ENCODE assay signal across 11 mouse cellular contexts in genomic region chr8:110917415-110917814, GRCm38 (mm10). TPM values are rescaled to one million over a fixed set of nuclear protein-coding genes. Genes with fewer than 3 reads are reported as not detected.
A peak's percentile ranks its signal among the peaks of the same experiment; 100 is the strongest.
DNase-seq lines count a peak whose midpoint lies in the region; ATAC-seq and TF ChIP-seq lines count a peak whose summit lies in the region.
"Had no signal": no experiment of that assay in that cellular context is flagged by ENCODE, and none has a peak within 500 bp of the region (broad histone marks: within the 10 kb centered on the region; RNA-seq: fewer than 3 reads in every experiment).

No protein-coding gene starts in this region.

- H3K79me2 ChIP-seq in myocyte (ENCODE audit: control insufficient read depth, insufficient read depth): peaks cover 15% of the 10 kb centered on the region

- 51% methylated on average over 2 of the region's 2 CpGs for WGBS in midbrain, embryonic 14.5 days
- 71% methylated on average over 2 of the region's 2 CpGs for WGBS in midbrain, embryonic 16.5 days
- WGBS in intestine, embryonic 15.5 days: 68% methylated on average over 2 of the region's 2 CpGs
- 41% methylated on average over 2 of the region's 2 CpGs for WGBS in heart, embryonic 12.5 days

- H3ac ChIP-seq in myocyte (ENCODE audit: control insufficient read depth, insufficient read length): no peak overlapping the region

- H3K9ac ChIP-seq in midbrain, embryonic 14.5 days (replicated peaks; ENCODE audit: low read length): no peak overlapping the region
- no peak overlapping the region for H3K9ac ChIP-seq in midbrain, embryonic 16.5 days (ENCODE audit: low read depth, low read length)
- no peak overlapping the region for H3K9ac ChIP-seq in intestine, embryonic 15.5 days
- H3K9ac ChIP-seq in heart, embryonic 12.5 days: no peak overlapping the region
- H3K9ac ChIP-seq: liver, embryonic 12.5 days had no signal

- no peak for TF ChIP-seq POLR2A in myocyte (IDR thresholded peaks at IDR 0.05; ENCODE audit: insufficient read length, low read depth)

- H3K4me2 ChIP-seq in midbrain, embryonic 14.5 days (ENCODE audit: low read length): no peak overlapping the region
- no peak overlapping the region for H3K4me2 ChIP-seq in midbrain, embryonic 16.5 days (ENCODE audit: low read length)
- H3K4me2 ChIP-seq in myocyte (ENCODE audit: low read depth): peak overlapping the region; percentile 25
- H3K4me2 ChIP-seq in intestine, embryonic 15.5 days (replicated peaks): no peak overlapping the region
- H3K4me2 ChIP-seq in heart, embryonic 12.5 days: no peak overlapping the region
- H3K4me2 ChIP-seq: liver, embryonic 12.5 days had no signal

- DNase-seq in midbrain, embryonic 14.5 days: peak; percentile 31
- DNase-seq in Muller cell, postnatal 12 days (ENCODE audit: inconsistent ontology term): peak; percentile 82
- peak; percentile 57 for DNase-seq in brain, adult 2 months (ENCODE audit: low read depth, low spot score)
- no peak for DNase-seq in gastrocnemius, adult 18-20 months (ENCODE audit: low spot score)
- DNase-seq: gastrocnemius, postnatal 36 days; spleen, adult 18-20 months had no signal

- H3K9me3 ChIP-seq in midbrain, embryonic 14.5 days (ENCODE audit: control insufficient read depth, low read length): no peaks in the 10 kb centered on the region
- H3K9me3 ChIP-seq in midbrain, embryonic 16.5 days (replicated peaks; ENCODE audit: control insufficient read depth, low read length, poor library complexity, severe bottlenecking): no peaks in the 10 kb centered on the region
- H3K9me3 ChIP-seq in intestine, embryonic 15.5 days: no peaks in the 10 kb centered on the region
- no peaks in the 10 kb centered on the region for H3K9me3 ChIP-seq in heart, embryonic 12.5 days (replicated peaks)
- H3K9me3 ChIP-seq: liver, embryonic 12.5 days had no signal

- no peaks in the 10 kb centered on the region for H3K27me3 ChIP-seq in midbrain, embryonic 14.5 days (ENCODE audit: control insufficient read depth, insufficient read depth, low read length)
- H3K27me3 ChIP-seq in midbrain, embryonic 16.5 days (ENCODE audit: control insufficient read depth, insufficient read depth, low read depth, low read length): no peaks in the 10 kb centered on the region
- H3K27me3 ChIP-seq in myocyte (ENCODE audit: control insufficient read depth, insufficient read depth, insufficient read length): no peaks in the 10 kb centered on the region
- H3K27me3 ChIP-seq in intestine, embryonic 15.5 days (replicated peaks): no peaks in the 10 kb centered on the region
- H3K27me3 ChIP-seq in heart, embryonic 12.5 days (replicated peaks): no peaks in the 10 kb centered on the region
- H3K27me3 ChIP-seq: liver, embryonic 12.5 days had no signal

- H3K4me1 ChIP-seq in midbrain, embryonic 14.5 days (ENCODE audit: control insufficient read depth, insufficient read depth, low read length): peaks cover 16% of the 10 kb centered on the region
- H3K4me1 ChIP-seq in midbrain, embryonic 16.5 days (ENCODE audit: control insufficient read depth, insufficient read depth, low read length): peaks cover 22% of the 10 kb centered on the region
- peaks cover 17% of the 10 kb centered on the region for H3K4me1 ChIP-seq in intestine, embryonic 15.5 days (replicated peaks)
- H3K4me1 ChIP-seq in heart, embryonic 12.5 days (replicated peaks): peaks cover 17% of the 10 kb centered on the region

- H3K4me3 ChIP-seq in midbrain, embryonic 14.5 days (replicated peaks; ENCODE audit: low read depth, low read length): no peak overlapping the region
- no peak overlapping the region for H3K4me3 ChIP-seq in midbrain, embryonic 16.5 days (ENCODE audit: low read depth, low read length)
- no peak overlapping the region for H3K4me3 ChIP-seq in myocyte
- H3K4me3 ChIP-seq in intestine, embryonic 15.5 days (replicated peaks): no peak overlapping the region
- H3K4me3 ChIP-seq in heart, embryonic 12.5 days: no peak overlapping the region
- H3K4me3 ChIP-seq: liver, embryonic 12.5 days had no signal

- H3K27ac ChIP-seq in midbrain, embryonic 14.5 days (replicated peaks; ENCODE audit: low read depth, low read length): no peak overlapping the region
- no peak overlapping the region for H3K27ac ChIP-seq in midbrain, embryonic 16.5 days (ENCODE audit: low read length)
- no peak overlapping the region for H3K27ac ChIP-seq in intestine, embryonic 15.5 days
- no peak overlapping the region for H3K27ac ChIP-seq in heart, embryonic 12.5 days (ENCODE audit: poor library complexity, severe bottlenecking)
- H3K27ac ChIP-seq: liver, embryonic 12.5 days had no signal

- no peak for ATAC-seq in midbrain, embryonic 14.5 days (ENCODE audit: low FRiP score, low TSS enrichment)
- no peak for ATAC-seq in midbrain, embryonic 16.5 days
- no peak for ATAC-seq in intestine, embryonic 15.5 days
- ATAC-seq in heart, embryonic 12.5 days (ENCODE audit: insufficient number of reproducible peaks, low FRiP score): no peak
- ATAC-seq: liver, embryonic 12.5 days had no signal

- H3K36me3 ChIP-seq in midbrain, embryonic 14.5 days (ENCODE audit: control insufficient read depth, insufficient read depth, low read length): no peaks in the 10 kb centered on the region
- no peaks in the 10 kb centered on the region for H3K36me3 ChIP-seq in midbrain, embryonic 16.5 days (ENCODE audit: control insufficient read depth, insufficient read depth, low read length)
- no peaks in the 10 kb centered on the region for H3K36me3 ChIP-seq in myocyte (ENCODE audit: control insufficient read depth, insufficient read depth)
- H3K36me3 ChIP-seq in intestine, embryonic 15.5 days: no peaks in the 10 kb centered on the region
- 0 out of 2 replicates have a peak, but pooled peaks cover under 1% of the 10 kb centered on the region for H3K36me3 ChIP-seq in heart, embryonic 12.5 days

TF ChIP-seq in myocyte, 11 proteins besides CTCF, POLR2A, EP300 and RAD21:
- no peak for TF ChIP-seq MAX (IDR thresholded peaks at IDR 0.05; ENCODE audit: low read depth)
- TF ChIP-seq USF1 (IDR thresholded peaks at IDR 0.05; ENCODE audit: low read depth): no peak
- TF ChIP-seq MYOD1 (IDR thresholded peaks at IDR 0.05; ENCODE audit: control insufficient read depth in 1 of 3, insufficient read length in 2 of 3, low read depth in 2 of 3): no peak
- no peak for TF ChIP-seq MYOG (IDR thresholded peaks at IDR 0.05; ENCODE audit: control insufficient read depth in 1 of 3, insufficient read depth in 1 of 3, insufficient read length in 2 of 3, low read depth in 2 of 3)
- TF ChIP-seq E2F4 (IDR thresholded peaks at IDR 0.05; ENCODE audit: insufficient read depth): no peak
- no peak for TF ChIP-seq SRF (IDR thresholded peaks at IDR 0.05; ENCODE audit: control insufficient read depth, insufficient read length, low read depth)
- TF ChIP-seq TCF3 (IDR thresholded peaks at IDR 0.05; ENCODE audit: insufficient read length, low read depth): no peak
- no peak for TF ChIP-seq POLR2AphosphoS2 (IDR thresholded peaks at IDR 0.05; ENCODE audit: insufficient read length, low read depth)
- no peak for TF ChIP-seq REST (IDR thresholded peaks at IDR 0.05; ENCODE audit: insufficient read depth, insufficient read length)
- TF ChIP-seq CEBPB (IDR thresholded peaks at IDR 0.05; ENCODE audit: insufficient read depth, poor library complexity, severe bottlenecking): no peak
- no peak for TF ChIP-seq TCF12 (IDR thresholded peaks at IDR 0.05; ENCODE audit: insufficient read depth, poor library complexity, severe bottlenecking)

RNA-seq across cellular contexts. Expression of gene St3gal2, which starts 2.3 kb away (rescaled TPM):
- 16.5 and 18.0 TPM in 2 replicates for polyA plus RNA-seq in midbrain, embryonic 14.5 days (2014; fragmentation: Nextera tagmentation; extraction: Ambion mirVana)
- polyA plus RNA-seq in midbrain, embryonic 16.5 days (2015; fragmentation: Nextera tagmentation; extraction: Ambion mirVana): 25.9 and 26.8 TPM in 2 replicates
- polyA plus RNA-seq in myocyte (2012; fragmentation: generic; extraction: Trizol): 39.7 TPM
- polyA plus RNA-seq in intestine, embryonic 15.5 days (2015; fragmentation: Nextera tagmentation; extraction: Ambion mirVana): 13.0 and 15.3 TPM in 2 replicates
- 10 to 100 TPM; 45.6 to 54.6 TPM for total RNA-seq in gastrocnemius, adult 18-20 months (2021)
- polyA plus RNA-seq in heart, embryonic 12.5 days (2016; fragmentation: Nextera tagmentation; extraction: Ambion mirVana): 27.1 and 27.6 TPM in 2 replicates

RNA-seq across cellular contexts. Expression of gene Fuk, which starts 15.1 kb away (rescaled TPM):
- polyA plus RNA-seq in midbrain, embryonic 14.5 days (2014; fragmentation: Nextera tagmentation; extraction: Ambion mirVana): 4.9 and 6.4 TPM in 2 replicates
- 6.3 and 7.3 TPM in 2 replicates for polyA plus RNA-seq in midbrain, embryonic 16.5 days (2015; fragmentation: Nextera tagmentation; extraction: Ambion mirVana)
- 7.2 TPM for polyA plus RNA-seq in myocyte (2012; fragmentation: generic; extraction: Trizol)
- polyA plus RNA-seq in intestine, embryonic 15.5 days (2015; fragmentation: Nextera tagmentation; extraction: Ambion mirVana): 10.2 and 13.2 TPM in 2 replicates
- total RNA-seq in gastrocnemius, adult 18-20 months (2021): 1 to 10 TPM; 3.6 to 4.4 TPM
- 10.0 and 10.2 TPM in 2 replicates for polyA plus RNA-seq in heart, embryonic 12.5 days (2016; fragmentation: Nextera tagmentation; extraction: Ambion mirVana)
